Mouse (Mus musculus) cerebellum, adult 11-12 months (tissue): Measurements from ENCODE around the gene Hectd1.

Source experiments
- DNase-seq: peaks from one replicate; pipeline ENCODE4 v3.0.0; 2022

Hectd1 gene

DNA sequence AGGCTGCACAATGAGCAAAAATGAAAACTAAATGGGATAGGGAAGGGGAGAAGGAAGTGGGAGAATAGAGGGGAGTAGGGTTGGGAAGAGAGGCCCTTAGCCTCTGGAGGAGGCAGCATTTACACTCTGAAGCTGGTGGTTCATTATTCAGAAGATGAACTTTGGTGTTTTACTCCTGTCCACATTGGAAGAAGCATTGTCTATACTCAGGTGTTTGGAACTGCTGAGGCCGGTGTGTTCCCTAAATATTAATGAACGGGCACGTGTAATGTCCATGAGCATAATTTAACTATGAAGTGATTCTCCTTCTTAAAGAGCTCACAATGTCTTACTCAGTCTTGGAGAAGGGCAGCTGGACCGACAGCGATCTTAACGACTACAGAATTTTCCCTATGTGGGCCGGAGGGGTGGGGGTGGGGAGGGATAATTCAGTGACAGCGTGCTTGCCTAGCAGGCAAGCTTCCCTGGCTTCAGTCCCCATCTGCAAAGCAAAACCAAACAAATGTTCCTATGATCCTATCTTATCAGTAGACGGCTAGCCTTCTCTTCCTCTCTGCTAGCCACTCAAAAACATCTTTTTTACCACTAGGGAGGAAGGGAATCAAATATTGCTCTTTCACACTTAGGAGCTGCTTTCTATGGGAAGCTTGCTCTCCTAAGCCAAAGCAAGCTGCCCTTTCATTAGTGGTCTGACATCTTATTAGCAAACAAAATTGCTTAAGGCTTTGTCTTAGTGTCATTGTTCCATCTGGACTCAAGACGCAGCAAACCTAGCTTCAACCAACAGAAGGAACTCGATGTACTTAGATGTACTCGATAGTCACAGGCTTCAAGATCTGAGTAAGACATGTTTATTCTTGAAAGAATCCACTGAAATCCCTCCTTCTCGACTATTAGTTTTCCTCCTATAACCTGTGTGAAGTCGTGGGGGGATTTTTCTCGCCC, 14.5 kb upstream of the Hectd1 start:
- no peak for DNase-seq

DNA sequence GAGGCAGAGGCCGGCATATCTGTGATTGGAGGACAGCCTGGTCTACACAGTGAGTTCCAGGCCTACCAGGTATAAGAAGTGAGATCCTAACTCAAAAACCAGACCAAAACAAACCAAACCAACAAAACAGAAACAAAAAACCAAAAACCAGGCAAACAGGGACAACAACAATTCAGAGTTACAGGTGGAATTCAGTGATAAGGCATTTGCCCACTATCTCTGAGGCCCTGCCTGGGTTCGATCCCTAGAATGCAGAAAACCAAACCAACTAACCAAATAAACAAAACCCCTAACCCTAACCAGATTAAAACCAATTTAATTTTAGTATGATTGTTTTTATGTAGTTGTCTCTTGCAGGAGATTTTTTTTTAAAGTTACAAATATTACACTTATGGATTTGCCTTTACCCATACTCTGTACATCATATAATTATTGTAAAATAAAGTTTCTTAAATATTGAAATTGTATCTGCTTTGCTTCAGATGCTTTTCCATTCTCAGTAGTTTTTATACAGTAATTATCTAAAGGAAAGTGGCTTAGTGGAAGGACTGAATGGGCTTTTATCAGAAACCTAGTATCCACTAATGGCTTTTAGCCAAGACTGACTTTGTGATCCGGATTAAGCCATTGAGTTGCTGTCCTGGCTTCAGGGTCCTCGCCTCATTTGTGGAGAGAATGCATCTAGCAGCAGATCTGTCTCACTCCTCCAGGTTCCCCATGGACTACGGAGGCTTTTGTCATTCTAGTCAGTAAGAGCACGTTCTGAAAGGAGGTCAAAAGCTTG, 12.9 kb upstream of the Hectd1 start:
- DNase-seq = no peak

DNA sequence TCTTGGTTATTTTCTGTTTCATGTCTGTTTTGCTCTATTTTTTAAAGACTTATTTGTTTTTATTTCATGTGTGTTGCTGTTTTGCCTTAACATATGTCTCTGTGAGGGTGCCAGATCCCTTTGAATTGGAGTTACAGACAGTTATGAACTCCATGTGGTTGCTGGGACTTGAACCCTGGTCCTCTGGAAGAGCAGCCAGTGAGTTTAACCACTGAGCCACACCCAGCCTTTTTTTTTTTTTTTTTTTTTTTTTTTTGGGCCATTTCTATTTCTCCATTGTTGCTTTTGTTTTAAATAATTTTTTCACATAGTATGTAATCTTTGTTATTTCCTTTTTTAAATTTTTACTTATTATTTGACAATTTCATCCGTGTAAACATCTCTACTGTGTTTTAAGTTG, 10.5 kb upstream of the Hectd1 start:
- no peak for DNase-seq

DNA sequence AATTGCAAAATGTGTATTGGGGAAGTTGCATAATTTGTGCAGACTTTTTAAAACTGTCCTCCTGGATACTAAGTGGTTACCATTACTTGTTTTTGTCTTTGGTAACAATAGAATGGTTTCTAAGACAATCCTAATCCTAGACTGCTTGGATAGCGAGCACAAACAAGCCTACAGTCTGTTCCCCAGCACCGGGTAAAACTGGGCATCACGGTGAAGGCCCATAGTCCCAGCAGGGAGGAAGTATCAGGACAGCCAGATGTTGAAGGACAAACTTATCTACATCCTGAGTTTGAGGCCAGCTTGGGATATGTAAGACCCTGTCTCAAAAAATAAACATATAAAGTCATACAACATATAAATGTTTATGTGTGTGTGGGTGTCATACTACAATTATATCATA, 5.9 kb upstream of the Hectd1 start:
- DNase-seq = no peak

DNA sequence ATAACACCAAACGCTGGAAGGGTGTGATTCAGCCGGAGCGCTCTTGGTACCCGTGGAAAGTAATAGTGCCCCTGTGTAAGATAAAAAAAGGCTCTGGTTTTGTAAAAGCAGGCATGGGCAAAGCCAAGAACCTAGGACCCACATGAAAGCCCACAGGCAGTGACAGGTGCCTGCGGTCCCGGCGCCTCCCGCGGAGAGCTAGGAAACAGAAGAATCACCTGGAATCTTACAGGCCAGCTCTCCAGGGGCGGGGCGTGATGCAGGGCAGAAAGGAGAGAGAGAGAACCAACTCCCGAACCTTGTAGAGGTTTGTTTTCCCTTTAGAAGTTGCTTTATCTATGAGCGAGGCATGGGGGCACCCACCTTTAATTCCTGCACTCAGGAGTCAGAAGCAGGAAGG, 2.6 kb upstream of the Hectd1 start:
- no peak for DNase-seq

DNA sequence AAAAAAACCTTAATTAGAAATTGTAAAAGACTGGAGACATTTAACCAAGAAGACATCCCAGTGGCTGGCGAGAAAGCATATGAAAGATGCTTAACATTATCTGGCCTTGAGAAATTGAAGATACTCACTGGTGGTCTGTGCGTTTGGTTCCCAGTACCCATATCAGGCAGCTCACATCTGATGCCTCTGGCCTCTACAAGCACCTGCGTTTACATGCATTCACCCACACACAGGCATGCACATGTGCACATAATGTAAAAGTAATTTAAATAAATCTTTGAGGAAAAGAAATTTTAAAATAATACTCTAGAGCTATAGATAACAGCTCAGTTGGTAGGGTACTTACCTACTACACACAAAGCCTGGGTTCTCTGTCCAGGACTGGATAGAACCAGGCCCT, 2.0 kb upstream of the Hectd1 start:
- DNase-seq = no peak

DNA sequence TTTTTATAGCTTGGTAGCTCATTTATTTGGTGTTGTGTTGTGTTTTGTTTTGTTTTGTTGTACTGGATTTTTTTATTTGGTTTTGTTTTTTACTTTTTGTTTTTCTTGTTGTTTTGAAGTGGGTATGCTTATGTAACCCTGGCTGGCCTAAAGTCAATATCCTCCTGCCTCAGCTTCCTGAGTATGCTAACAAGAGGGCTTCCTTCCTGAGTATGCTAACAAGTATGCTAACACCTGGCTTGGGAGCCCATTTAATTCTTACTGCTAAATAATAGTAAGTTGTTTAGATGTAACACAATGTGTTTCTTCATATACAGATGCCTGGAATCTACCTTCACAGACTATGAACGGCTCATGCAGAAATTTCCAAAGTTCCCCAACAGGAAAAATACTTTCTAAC, 1.3 kb upstream of the Hectd1 start:
- DNase-seq = no peak

DNA sequence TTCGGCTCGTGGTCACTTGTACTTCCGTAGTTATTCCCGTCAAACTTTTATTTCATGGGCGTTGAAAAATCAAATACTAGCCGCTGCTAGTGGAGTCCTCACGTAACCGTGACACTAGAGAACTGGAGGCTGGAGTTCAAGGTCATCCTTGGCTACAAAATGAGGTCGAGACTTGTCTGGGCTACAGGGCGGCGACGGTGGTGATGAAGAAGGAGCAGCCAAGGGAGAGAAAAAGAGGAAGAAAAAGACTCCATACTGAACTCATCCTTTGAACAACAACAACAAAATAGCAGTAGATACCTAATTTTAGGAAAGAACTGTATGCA, 704 bp upstream of the Hectd1 start:
- DNase-seq = no peak

DNA sequence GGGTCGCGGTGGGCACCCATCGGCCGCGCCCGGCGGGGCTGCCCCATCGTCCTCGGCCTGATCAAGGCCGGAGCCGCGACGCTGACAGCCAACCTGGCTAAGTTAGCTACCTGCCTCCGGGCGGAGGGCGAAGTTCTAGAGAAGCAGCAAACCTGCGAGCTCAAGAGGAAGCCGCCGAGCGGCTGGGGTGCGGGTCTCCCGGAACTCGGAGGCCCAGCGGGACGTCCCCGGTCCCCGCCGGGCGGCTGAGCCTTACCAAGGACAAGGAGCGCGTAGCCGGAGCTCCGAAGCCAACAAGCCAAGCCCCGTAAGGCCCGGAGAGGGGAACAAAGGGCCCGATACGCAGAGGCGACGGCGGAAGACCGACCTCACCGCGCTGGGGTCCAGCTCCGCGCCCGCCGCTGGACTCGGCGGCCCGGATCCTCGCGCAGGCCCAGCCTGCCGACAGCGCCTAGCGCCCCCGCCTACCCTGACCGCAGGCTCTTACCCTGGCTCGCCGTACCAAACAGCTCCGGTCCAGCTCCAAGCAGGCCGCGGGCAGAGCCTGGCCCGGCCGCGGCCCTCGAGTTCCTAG, 533 bp downstream of the Hectd1 start:
- DNase-seq = peak; percentile 62

DNA sequence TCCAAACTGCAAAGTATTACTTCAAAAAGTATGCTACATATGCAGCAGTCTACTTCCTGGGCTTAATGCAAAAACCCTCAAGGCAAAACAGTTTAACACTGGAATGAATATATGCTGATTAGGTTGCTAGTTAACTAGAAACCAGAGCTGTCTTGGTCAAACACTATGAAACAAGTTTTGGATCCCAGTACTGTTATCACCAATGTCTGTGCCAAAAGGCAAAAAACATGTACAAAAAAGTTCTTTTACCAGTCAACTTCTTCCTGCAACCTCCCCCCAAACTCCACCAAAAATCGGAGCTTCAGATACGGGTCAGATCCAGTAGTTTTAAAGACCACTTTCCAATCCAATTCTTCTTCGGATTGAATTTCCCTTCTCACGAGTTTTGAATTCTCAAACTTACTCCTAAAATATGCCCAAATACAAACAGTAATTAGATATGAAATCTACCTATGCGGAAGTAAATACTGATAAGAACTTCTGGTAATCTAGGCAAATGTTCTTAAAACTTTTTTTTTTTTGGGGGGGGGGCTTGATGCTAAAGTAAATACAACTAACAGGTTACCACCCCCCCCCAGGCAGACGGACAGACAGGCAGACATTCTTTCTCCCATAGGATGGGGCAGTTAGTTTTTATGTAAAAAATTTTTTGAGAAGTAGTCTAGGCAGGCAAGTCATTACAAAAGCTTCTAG, 1.2 kb downstream of the Hectd1 start:
- DNase-seq = no peak

DNA sequence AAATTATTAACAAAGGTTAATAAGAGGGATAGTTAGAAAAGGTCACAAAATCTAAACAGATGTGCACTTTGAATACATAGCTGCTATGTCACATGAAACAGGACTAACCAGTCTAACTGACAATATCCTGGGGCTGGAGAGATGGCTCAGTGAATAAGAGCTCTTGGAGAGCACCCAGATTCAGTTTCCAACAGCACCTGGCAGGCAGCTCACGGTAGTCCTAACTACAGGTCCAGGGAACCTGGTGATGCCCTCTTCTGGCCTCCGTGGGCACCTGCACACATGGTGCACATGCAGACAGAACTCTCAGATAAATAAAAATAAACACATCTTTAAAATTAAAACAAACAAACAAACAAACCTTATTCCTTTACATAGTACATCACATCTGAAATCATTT, 4.0 kb downstream of the Hectd1 start:
- peak; percentile 28 for DNase-seq

DNA sequence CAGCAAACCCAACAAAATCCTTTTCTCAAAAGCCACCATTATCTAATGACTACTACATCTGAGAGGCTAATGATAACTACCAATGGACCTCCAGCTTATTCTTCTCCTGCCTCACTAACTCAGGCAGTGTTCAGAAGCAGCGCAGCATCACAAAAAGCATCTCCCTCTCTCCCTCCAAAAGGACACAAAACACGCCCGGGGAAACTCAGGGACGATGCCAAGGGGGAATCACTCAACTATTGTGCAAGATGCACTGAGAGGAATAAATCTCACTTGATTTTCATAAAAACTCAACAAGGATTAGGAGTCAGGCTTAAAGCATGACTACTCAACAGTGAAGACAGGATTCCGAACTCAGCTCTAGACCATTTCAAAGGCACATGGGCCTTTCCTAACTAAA, 6.0 kb downstream of the Hectd1 start:
- no peak for DNase-seq

DNA sequence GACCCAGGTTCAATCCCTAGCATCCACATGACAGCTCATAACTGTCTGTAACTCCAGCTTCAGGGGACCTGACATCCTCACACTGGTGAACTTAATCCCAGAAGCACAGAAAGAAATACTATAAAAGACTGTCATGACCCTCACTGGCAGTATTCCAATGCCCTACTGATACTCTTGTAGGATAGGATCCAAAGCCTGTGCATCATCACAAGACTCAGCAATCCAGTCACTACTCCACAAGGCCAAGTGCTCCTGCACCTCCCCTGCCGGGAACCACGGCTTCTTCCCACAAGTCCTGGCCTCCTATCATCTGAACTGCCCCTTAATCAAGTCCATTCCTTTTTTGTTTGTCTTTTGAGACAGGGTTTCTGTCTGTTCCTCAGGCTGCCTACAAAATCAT, 6.5 kb downstream of the Hectd1 start:
- no peak for DNase-seq

DNA sequence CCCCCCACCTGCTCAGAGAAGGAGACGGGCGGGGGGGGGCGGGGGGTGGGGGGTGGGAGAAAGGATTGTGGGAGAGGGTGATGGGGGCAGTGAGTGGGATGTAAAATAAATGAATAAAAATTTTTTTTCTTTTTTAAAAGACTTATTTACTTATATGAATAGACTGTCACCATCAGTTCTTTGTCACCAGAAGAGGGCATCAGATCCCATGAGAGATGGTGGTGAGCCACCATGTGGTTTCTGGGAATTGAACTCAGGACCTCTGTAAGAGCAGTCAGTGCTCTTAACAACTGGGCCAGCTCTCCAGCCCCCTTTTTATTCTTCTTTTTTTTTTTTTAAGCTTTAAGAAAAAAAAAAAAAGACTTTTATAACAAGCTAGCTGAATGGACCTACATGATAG, 7.1 kb downstream of the Hectd1 start:
- DNase-seq = no peak

DNA sequence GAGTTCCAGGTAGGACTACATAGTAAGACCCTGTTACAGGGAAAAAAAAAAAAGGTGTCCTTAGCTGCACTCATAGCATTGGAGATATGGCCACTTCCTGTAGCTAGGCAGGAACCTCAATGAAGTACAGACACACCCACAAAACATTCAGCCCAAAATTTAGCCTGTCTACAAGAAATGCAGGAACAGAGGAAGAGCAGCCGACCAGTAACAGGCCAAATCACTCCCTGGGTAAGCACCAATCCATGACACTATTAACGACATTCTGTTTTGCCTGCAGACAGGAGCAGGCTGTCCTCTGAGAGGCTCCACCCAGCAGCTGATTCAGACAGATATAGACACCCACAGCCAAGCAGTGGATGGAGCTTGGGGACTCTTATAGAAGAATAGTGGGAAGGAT, 8.1 kb downstream of the Hectd1 start:
- DNase-seq = no peak

DNA sequence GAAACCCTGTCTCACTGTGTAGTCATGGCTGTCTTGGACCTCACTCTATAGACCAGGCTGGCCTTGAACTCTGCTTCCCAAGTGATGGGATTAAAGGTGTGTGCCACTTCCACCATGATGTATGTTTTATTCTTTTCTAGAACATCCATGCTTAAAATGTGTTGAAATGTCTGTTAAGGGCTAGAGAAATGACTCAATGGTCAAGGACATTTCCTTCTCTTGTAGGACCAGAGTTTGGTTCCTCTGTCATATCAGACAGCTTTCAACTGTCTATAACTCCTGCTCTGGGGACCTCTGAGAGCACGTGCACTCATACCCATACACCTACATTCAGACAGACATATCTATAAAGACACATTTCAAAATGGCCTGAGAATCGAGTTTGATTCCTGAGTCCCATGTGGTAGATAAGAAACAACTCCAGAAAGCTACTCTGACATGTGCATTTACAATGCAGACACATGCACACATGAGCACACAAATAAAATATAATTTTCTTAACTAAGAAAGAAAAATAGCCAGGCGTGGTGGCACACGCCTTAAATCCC, 9.3 kb downstream of the Hectd1 start:
- no peak for DNase-seq

DNA sequence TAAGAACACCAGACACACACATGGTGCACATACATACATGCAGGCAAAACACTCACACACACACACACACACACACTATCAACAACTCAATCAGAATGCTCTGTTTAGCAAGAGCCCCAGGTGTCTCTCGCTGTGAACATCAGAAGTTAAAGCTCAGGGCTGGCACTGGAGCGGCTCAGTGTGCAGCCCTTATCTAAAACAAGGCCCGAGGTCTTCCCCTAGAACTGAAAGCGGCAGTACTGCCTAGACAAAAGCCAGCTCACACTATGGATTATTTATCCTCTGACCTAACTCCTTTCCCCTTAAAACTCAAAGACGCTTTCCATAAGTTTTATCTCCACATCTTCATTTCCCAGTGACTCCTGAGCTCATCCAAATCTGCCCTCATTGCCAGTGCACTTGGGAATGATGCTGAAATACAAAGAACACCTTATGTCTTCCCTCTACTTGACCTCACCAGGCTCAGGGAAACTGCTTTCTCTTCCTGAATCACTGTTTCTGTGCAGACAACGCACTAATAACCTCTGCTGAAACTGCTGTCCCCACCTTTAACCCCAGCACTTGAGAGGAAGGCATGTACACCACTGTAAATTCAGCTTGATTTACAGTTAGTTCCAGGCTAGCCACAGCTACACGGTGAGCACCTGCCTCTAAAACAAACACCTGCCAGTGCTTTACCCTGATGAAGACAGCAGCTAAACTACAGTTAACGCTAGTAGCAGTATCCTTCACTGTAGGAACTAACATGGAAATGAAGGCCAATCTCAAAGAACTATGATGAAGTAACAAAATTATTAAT, 11.3 kb downstream of the Hectd1 start:
- no peak for DNase-seq

DNA sequence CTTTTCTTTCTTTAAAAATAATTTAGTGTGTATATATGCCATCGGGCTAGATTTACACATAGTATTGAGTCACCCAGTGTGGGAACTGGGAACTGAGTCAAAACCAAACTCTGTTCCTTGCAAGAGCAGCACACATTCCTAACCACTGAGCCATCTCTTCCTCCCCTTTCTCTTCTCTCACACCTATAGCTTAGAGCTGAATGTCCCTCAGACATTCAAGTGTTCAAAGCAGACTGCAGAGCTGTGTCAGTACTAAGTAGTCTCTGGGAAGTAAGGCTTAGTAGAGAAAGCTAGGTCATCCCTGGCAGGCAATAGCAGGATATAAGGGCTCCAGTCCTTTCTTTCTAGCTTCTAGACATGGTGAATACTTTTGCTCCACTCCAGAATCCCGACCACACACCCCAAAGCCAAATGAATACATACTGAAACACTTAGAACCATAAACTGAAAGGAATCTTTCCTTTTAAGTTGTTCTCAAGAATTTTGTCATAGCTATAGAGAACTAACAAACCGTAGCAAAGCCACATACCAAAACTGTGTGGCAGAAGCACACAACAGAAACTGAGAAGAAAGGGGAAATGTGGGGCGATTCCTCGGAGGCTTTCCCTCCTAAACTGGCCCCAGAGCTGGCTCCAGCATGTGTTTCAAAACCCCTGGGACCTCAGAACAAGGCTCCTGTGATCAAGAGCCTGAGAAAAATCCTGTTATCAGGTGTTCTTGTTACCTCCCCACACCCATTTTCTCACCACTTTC, 17.8 kb downstream of the Hectd1 start:
- DNase-seq = no peak

DNA sequence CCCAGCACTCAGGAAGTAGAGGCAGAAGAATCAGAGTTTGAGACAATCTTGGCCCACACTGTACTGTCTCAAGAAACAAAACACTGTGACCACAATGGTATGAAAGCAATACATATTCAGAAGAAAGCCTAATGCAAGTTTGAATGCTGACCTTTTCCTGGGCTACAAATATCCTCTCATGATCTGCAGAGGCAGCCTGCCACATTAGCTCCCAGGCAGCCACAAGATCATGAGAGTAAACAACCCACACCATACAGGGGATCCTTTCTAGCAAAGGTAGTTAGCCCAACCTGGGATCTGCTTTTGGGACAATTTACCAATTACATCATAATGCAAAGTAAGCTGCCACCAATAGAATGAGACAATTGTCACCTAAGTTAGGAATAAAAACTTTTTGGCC, 18.8 kb downstream of the Hectd1 start:
- no peak for DNase-seq

DNA sequence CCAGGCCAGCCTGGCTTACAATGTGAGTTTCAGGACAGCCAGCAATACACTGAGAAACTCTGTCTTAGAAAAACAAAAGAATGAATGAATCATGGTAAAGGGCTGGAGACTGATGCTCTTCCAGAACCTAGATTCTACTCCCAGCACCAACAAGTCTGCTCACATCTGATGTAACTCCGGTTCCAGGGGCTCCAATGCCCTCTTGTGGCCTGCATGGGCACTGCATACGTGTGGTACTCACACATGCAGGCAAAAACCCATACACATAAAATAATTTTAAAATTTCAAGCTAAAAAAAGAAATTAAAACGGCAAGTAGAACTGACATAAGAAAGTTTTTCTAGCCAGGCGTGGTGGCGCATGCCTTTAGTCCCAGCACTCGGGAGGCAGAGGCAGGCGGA, 44.5 kb downstream of the Hectd1 start:
- no peak for DNase-seq

DNA sequence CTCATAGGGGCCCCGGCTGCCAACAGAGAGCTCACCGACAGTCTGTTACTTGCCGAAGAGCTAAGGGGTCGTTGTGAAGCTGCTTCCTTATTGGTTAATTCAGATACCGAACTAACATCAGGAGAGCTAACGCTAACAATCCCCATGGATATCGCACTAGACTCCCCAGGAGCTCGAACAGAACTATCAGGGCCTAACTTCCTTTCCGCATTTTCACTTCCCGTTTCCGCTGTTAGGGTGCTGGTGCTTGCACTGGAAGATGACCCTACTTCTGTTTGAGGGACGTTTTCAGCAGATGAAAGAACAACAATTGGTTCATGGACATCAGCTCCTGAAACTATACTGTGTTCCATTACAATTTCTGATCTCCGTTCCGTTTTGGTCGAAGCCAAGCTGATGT, 60.6 kb downstream of the Hectd1 start:
- DNase-seq = no peak

DNA sequence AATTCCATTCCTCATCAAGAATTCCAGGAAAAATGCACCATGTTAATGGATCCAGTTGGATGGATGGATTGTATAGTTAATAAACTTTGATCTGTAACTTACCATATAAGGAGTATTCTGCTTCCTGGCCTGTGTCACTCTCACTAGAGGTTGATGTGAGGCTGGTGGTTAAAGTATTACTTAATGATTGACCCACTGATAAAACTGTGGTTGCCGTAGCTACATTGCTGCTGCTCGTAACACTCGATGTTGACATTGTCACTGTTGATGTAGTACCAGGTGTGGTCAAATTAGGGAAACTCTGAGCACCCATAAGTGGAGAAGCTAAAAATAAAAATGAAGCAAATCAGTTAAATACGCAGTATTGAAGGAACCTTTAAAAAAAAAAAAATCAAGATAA, 61.9 kb downstream of the Hectd1 start:
- DNase-seq = no peak
